Mouse (Mus musculus) cerebellum, adult 2 months (tissue): ENCODE measurements around the gene Smco3. TPM values are rescaled to one million over a fixed set of nuclear protein-coding genes. Genes with fewer than 3 reads are reported as not detected.
A peak's percentile ranks its signal among the peaks of the same experiment; 100 is the strongest.

ENCODE experiments used
- DNase-seq, 2 experiments: peaks; one replicate each; pipeline ENCODE4 v3.0.0; 2021
- H3K27ac ChIP-seq: fragments of 200-500 bp; 2 replicates; pipeline ENCODE4 v1.5.1; 2012; ENCODE audit warnings: low read length, control low read depth, inconsistent platforms; ENCODE audit not compliant: insufficient read depth
- H3K27me3 ChIP-seq: fragments of 200-500 bp; 2 replicates; pipeline ENCODE4 v1.6.1; 2012; ENCODE audit warnings: inconsistent platforms, mild to moderate bottlenecking, low read length, moderate library complexity; ENCODE audit not compliant: control insufficient read depth, insufficient read depth
- H3K4me1 ChIP-seq: fragments of 200-500 bp; 2 replicates; pipeline ENCODE4 v1.6.1; 2011; ENCODE audit warnings: low read length; ENCODE audit not compliant: control insufficient read depth, insufficient read depth
- H3K4me3 ChIP-seq: fragments of 200-500 bp; replicated peaks from 2 replicates; pipeline ENCODE3; 2011; ENCODE audit warnings: mild to moderate bottlenecking, low read depth, low read length, control low read depth; ENCODE audit not compliant: insufficient read depth
- CTCF ChIP-seq: fragments of 200-500 bp; IDR thresholded peaks from 2 replicates; pipeline ENCODE4 v1.5.1; 2011; ENCODE audit warnings: low read depth, mild to moderate bottlenecking, control low read depth, low read length, moderate library complexity, borderline replicate concordance; ENCODE audit not compliant: insufficient read depth
- POLR2A ChIP-seq: fragments of 200-500 bp; IDR thresholded peaks from 2 replicates; pipeline ENCODE4 v1.6.1; 2011; ENCODE audit warnings: low read length, control low read depth, borderline replicate concordance; ENCODE audit not compliant: insufficient read depth
- WGBS: fragments of 180-500 bp; shearing (Covaris S2); methylation state at CpG from one replicate; pipeline ENCODE4 v1.1.7; 2018; 5-methylcytosine and 5-hydroxymethylcytosine counted together
- polyA plus RNA-seq: library from polyadenylated mRNA; depleted of rRNA; stranded (reverse); fragments of >200 nt; gene quantifications from 2 replicates; pipeline ENCODE4 v1.2.3, GENCODE M21; 2012

Gene Smco3
- polyA plus RNA-seq, 1 experiment: 8.8 TPM

- Histone ChIP-seq H3K4me1 (no peaks in the 10 kb centered on the region), H3K27ac (no peak overlapping the region), H3K27me3 (no peaks in the 10 kb centered on the region), H3K4me3 (no peak overlapping the region)
- TF ChIP-seq CTCF (no peak), POLR2A (no peak)
- 90% methylated on average over 11 of the region's 11 CpGs for WGBS
- DNase-seq: no peak
These were observed 19.1 kb upstream of the Smco3 start for GRCm38 (mm10) chr6:136854361-136854781.

DNA sequence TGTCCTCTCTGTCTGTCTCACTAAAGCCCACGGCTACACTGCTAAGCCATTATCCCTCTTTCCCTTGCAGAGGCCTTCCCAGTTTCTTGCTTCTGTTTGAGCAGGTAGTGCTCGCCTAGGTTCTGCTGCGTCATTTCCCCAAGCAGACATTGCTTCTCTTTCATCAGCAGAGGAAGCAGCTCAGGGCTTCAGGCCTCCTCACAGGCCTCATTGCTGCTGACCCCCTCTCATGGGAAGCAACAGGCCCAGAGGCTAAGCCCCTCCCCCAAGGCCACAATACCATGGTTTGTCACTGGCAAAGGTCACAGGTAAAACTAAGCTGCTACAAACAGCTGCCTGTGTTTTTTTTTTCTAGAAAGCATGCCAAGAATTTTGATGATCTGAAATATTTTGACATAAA is 17.5 kb upstream of the Smco3 start:
- no peak for DNase-seq
- no peaks in the 10 kb centered on the region for H3K4me1 ChIP-seq
- TF ChIP-seq CTCF (no peak), POLR2A (no peak)
- WGBS: 75% methylated on average over 3 of the region's 3 CpGs
- H3K4me3 ChIP-seq: no peak overlapping the region
- no peaks in the 10 kb centered on the region for H3K27me3 ChIP-seq
- no peak overlapping the region for H3K27ac ChIP-seq

DNA sequence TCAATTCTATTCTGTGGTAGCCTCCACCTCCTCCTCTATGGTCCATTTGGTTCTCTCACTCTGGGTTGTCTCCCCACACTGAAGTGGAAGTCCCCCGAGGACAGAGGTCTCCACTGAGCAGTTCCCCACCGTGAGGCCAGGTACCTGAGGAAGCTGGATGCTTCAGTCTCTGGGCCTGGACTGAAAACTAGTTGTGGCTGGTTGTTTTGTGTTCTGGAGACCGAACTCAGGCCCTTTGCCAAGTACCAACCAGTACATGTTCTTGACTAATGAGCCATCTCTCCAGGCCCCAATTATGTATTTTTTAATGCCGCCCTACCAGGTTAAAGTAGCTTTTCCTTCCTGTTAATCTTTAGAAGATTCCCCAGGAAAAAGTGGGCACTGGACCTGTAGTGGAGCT is 17.1 kb upstream of the Smco3 start:
- Histone ChIP-seq H3K27me3 (no peaks in the 10 kb centered on the region), H3K27ac (no peak overlapping the region), H3K4me1 (no peaks in the 10 kb centered on the region), H3K4me3 (no peak overlapping the region)
- 81% methylated on average over 4 of the region's 4 CpGs for whole genome bisulfite sequencing
- no peak for TF ChIP-seq POLR2A
- TF ChIP-seq CTCF: no peak
- DNase-seq: no peak

DNA sequence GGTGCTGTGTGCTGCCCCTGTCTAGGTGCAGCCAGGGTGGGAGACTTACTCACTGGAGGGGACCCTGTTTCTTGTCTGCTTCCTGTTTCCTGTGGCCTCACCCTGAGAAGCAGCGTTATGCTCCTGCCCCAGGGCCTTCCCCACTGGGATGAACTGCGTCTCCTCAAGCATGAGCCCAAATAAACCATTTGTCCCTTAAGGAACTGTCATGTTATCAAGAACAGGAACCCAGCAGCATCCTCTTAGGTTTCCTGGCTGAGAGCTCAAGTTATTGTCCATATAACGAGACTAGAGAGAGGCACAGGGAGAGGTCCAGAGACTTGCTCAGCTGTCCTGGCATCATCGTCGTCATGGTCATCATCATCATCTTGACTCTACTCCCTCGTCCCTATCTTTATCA is 15.0 kb upstream of the Smco3 start:
- TF ChIP-seq CTCF (no peak), POLR2A (no peak)
- no peak overlapping the region for H3K27ac ChIP-seq
- no peaks in the 10 kb centered on the region for H3K4me1 ChIP-seq
- H3K4me3 ChIP-seq: no peak overlapping the region
- WGBS: 72% methylated on average over 6 of the region's 6 CpGs
- DNase-seq: no peak
- H3K27me3 ChIP-seq: no peaks in the 10 kb centered on the region

DNA sequence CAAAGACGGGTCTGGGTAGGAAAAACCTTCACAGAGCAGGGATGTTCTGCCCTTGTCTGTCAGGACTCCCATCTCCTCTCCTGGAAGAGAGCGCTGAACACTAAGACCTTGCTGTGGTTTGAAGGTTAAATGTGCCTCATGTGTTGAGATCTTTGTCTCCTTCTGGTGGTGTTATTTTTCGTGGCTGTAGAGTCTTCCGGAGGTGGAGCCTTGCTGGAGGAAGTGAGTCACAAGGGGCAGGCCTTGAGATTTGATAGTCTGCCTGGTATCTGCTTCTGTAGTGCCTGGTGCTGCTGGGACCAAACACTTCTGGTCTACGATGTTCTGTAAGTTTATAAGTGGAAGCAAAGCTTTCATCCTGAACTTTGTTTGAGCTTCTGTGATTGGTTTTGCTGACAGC is 13.7 kb upstream of the Smco3 start:
- H3K4me1 ChIP-seq: no peaks in the 10 kb centered on the region
- 82% methylated on average over 5 of the region's 5 CpGs for WGBS

GRCm38 (mm10) chr6:136848399-136848798 is 13.1 kb upstream of the Smco3 start:
- WGBS: 86% methylated on average over 8 of the region's 8 CpGs
- H3K27me3 ChIP-seq: no peaks in the 10 kb centered on the region
- H3K4me3 ChIP-seq: no peak overlapping the region
- no peak overlapping the region for H3K27ac ChIP-seq
- TF ChIP-seq CTCF (no peak), POLR2A (no peak)
- H3K4me1 ChIP-seq: no peaks in the 10 kb centered on the region
- no peak for DNase-seq

More for the DNA sequence above, 13.7 kb upstream of the Smco3 start:
- Histone ChIP-seq H3K4me3 (no peak overlapping the region), H3K27ac (no peak overlapping the region), H3K27me3 (no peaks in the 10 kb centered on the region)
- TF ChIP-seq CTCF (no peak), POLR2A (no peak)
- no peak for DNase-seq

- Histone ChIP-seq H3K4me1 (no peaks in the 10 kb centered on the region), H3K27ac (no peak overlapping the region), H3K27me3 (no peaks in the 10 kb centered on the region), H3K4me3 (no peak overlapping the region)
- peak; percentile 20 to 26 for DNase-seq
- no peak for TF ChIP-seq POLR2A
- peak; percentile 34 for TF ChIP-seq CTCF
- WGBS: 27% methylated on average over 2 of the region's 2 CpGs
These were observed 12.5 kb upstream of the Smco3 start for GRCm38 (mm10) chr6:136847790-136848189.

DNA sequence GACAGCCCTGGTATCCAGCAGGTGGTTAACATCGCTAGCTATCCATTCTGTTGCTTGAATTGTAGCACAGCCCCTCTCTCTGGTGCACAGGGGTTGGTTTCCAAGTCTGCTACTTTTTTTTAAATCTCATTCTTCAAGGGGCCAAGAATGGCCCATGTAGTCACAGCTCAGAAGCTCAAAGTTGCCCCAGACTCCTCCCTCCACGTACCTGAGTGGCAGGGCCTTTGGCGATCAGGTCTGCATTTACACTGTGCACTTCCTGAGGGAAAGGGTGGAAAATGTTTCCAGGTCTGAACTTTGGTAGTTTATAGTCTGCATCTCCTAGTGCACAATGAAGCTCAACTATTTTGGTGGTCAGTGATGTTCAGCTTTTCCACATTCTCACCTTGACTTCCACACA is 12.0 kb upstream of the Smco3 start:
- no peak for DNase-seq
- no peak for TF ChIP-seq CTCF
- no peak for TF ChIP-seq POLR2A
- 98% methylated on average over 3 of the region's 3 CpGs for WGBS

More for the DNA sequence above, 12.0 kb upstream of the Smco3 start:
- Histone ChIP-seq H3K27me3 (no peaks in the 10 kb centered on the region), H3K27ac (no peak overlapping the region), H3K4me1 (no peaks in the 10 kb centered on the region), H3K4me3 (no peak overlapping the region)
